In genomic region chr4:148589565-148589964, GRCm38 (mm10) we compare ENCODE assay signal across 11 mouse cellular contexts. TPM values are rescaled to one million over a fixed set of nuclear protein-coding genes. Genes with fewer than 3 reads are reported as not detected.
DNase-seq lines count a peak whose midpoint lies in the region; ATAC-seq and TF ChIP-seq lines count a peak whose summit lies in the region.
"Had no signal": no experiment of that assay in that cellular context is flagged by ENCODE, and none has a peak within 500 bp of the region (broad histone marks: within the 10 kb centered on the region; RNA-seq: fewer than 3 reads in every experiment).

No protein-coding gene starts in this region.

- peak; percentile 25 to 45 for DNase-seq in kidney, adult 8-10 months
- DNase-seq in ES-E14 (ENCODE audit: low read depth, low spot score): no peak
- peak; percentile 71 to 80 for DNase-seq in cerebellum, postnatal 10 days
- peak; percentile 58 for DNase-seq in lung, postnatal 10 days
- no peak for DNase-seq in left cerebral cortex, adult 8-10 months (ENCODE audit: low spot score in 2 of 2)
- no peak for DNase-seq in liver

- no peak overlapping the region for H3K4me3 ChIP-seq in kidney, embryonic 16.5 days (ENCODE audit: low read length)
- no peak overlapping the region for H3K4me3 ChIP-seq in ES-E14 (ENCODE audit: insufficient read depth in 1 of 2, low read depth in 1 of 2, low read length in 2 of 2, poor library complexity in 1 of 2, severe bottlenecking in 1 of 2)
- H3K4me3 ChIP-seq: embryonic facial prominence, embryonic 15.5 days; heart, embryonic 13.5 days; limb, embryonic 13.5 days had no signal

- no peak overlapping the region for H3K27ac ChIP-seq in kidney, embryonic 16.5 days (ENCODE audit: low read length)
- no peak overlapping the region for H3K27ac ChIP-seq in ES-E14 (ENCODE audit: insufficient read depth, low read depth, low read length, poor library complexity, severe bottlenecking)
- H3K27ac ChIP-seq: embryonic facial prominence, embryonic 15.5 days; hindbrain, postnatal 0 days; limb, embryonic 13.5 days had no signal

- H3K9ac ChIP-seq in kidney, embryonic 16.5 days (replicated peaks; ENCODE audit: low read length): no peak overlapping the region
- 0 out of 2 replicates have a peak overlapping the region, but pooled peaks have one; percentile 34 for H3K9ac ChIP-seq in ES-E14 (ENCODE audit: insufficient read depth, low read depth, low read length, poor library complexity, severe bottlenecking)
- H3K9ac ChIP-seq: embryonic facial prominence, embryonic 15.5 days; heart, embryonic 13.5 days; limb, embryonic 13.5 days had no signal

- H3K4me2 ChIP-seq in kidney, embryonic 16.5 days (replicated peaks; ENCODE audit: low read depth, low read length): no peak overlapping the region

- 59% methylated on average over 6 of the region's 8 CpGs for WGBS in kidney, embryonic 16.5 days

- in situ Hi-C loops in ES-E14 (cut with MboI; ENCODE audit: low sequenced_read_pairs in 2 of 2, unreplicated experiment in 2 of 2): no loop called here

- H3K4me1 ChIP-seq in kidney, embryonic 16.5 days (ENCODE audit: insufficient read depth, low read length): peaks cover 14% of the 10 kb centered on the region
- peaks cover 0 to 17% of the 10 kb centered on the region in 2 experiments; a peak in 1 of 4 replicates for H3K4me1 ChIP-seq in ES-E14 (ENCODE audit: control insufficient read depth in 2 of 2, insufficient read depth in 2 of 2, low read length in 2 of 2, poor library complexity in 1 of 2)

- peaks cover 13% of the 10 kb centered on the region for H3K36me3 ChIP-seq in kidney, embryonic 16.5 days (ENCODE audit: insufficient read depth, low read length)
- H3K36me3 ChIP-seq in ES-E14 (ENCODE audit: control insufficient read depth, insufficient read depth, low read length, poor library complexity, severe bottlenecking): peaks cover 21% of the 10 kb centered on the region

- no peaks in the 10 kb centered on the region for H3K9me3 ChIP-seq in kidney, embryonic 16.5 days (ENCODE audit: low read length)
- no peaks in the 10 kb centered on the region for H3K9me3 ChIP-seq in ES-E14 (ENCODE audit: control insufficient read depth, insufficient read depth, low read depth, low read length)
- H3K9me3 ChIP-seq: embryonic facial prominence, embryonic 15.5 days; heart, embryonic 13.5 days; limb, embryonic 13.5 days had no signal

- no peaks in the 10 kb centered on the region for H3K27me3 ChIP-seq in kidney, embryonic 16.5 days (ENCODE audit: insufficient read depth, low read length)
- H3K27me3 ChIP-seq: embryonic facial prominence, embryonic 15.5 days; heart, embryonic 13.5 days; limb, embryonic 13.5 days had no signal

- no peak for ATAC-seq in kidney, embryonic 16.5 days (ENCODE audit: low FRiP score, low TSS enrichment)
- ATAC-seq: hindbrain, postnatal 0 days had no signal

TF ChIP-seq in ES-E14, 5 proteins besides CTCF, POLR2A, EP300 and RAD21:
- no peak for TF ChIP-seq ZC3H11A (IDR thresholded peaks at IDR 0.05; ENCODE audit: borderline replicate concordance, low read depth, low read length)
- TF ChIP-seq MAFK (IDR thresholded peaks at IDR 0.05; ENCODE audit: insufficient read depth, low read depth, low read length): no peak
- no peak for TF ChIP-seq CHD2 (IDR thresholded peaks at IDR 0.05; ENCODE audit: low read depth, low read length)

RNA-seq across cellular contexts. Expression of gene Srm, which starts 1.7 kb away (rescaled TPM):
- 187 and 188 TPM in 2 replicates for polyA plus RNA-seq in kidney, embryonic 16.5 days (2015; fragmentation: Nextera tagmentation; extraction: Ambion mirVana)
- total RNA-seq in ES-E14 (2012; rRNA removed): 165 and 199 TPM in 2 replicates
- total RNA-seq in left cerebral cortex, adult 8-10 months (2022): 10 to 100 TPM; 76.3 to 81.3 (median 77.7) TPM

RNA-seq across cellular contexts. Expression of gene Masp2, which starts 12.8 kb away (rescaled TPM):
- polyA plus RNA-seq in kidney, embryonic 16.5 days (2015; fragmentation: Nextera tagmentation; extraction: Ambion mirVana): 0.27 and 0.52 TPM in 2 replicates
- 3.7 and 5.9 TPM in 2 replicates for total RNA-seq in ES-E14 (2012; rRNA removed)
- total RNA-seq in left cerebral cortex, adult 8-10 months (2022): 1 to 10 TPM; 1.9 to 4.2 (median 2.7) TPM
- polyA plus RNA-seq: heart, embryonic 13.5 days had no signal

RNA-seq across cellular contexts. Expression of gene Exosc10, which starts 31.3 kb away (rescaled TPM):
- 95.2 and 99.9 TPM in 2 replicates for polyA plus RNA-seq in kidney, embryonic 16.5 days (2015; fragmentation: Nextera tagmentation; extraction: Ambion mirVana)
- 76.5 and 78.4 TPM in 2 replicates for total RNA-seq in ES-E14 (2012; rRNA removed)
- total RNA-seq in left cerebral cortex, adult 8-10 months (2022): 10 to 100 TPM; 47.1 to 49.6 (median 48.2) TPM

RNA-seq across cellular contexts. Expression of gene Tardbp, which starts 37.3 kb away (rescaled TPM):
- 337 and 369 TPM in 2 replicates for polyA plus RNA-seq in kidney, embryonic 16.5 days (2015; fragmentation: Nextera tagmentation; extraction: Ambion mirVana)
- 229 and 259 TPM in 2 replicates for total RNA-seq in ES-E14 (2012; rRNA removed)
- total RNA-seq in left cerebral cortex, adult 8-10 months (2022): 100 to 1,000 TPM; 182 to 208 (median 193) TPM

RNA-seq across cellular contexts. Expression of gene Gm572, which starts 53.6 kb away (rescaled TPM):
- polyA plus RNA-seq in kidney, embryonic 16.5 days (2015; fragmentation: Nextera tagmentation; extraction: Ambion mirVana): not detected in 2 replicates
- total RNA-seq in ES-E14 (2012; rRNA removed): 0.13 TPM in 1 of 2 replicates, not detected in the other
- total RNA-seq in left cerebral cortex, adult 8-10 months (2022): under 1 TPM in 2 of 4 experiments, not detected in 2; 0.23 to 0.44 TPM
- total RNA-seq: hindbrain, postnatal 0 days had no signal
- polyA plus RNA-seq: embryonic facial prominence, embryonic 15.5 days; hindbrain, postnatal 0 days; limb, embryonic 13.5 days had no signal

Comparison
In these comparisons a context has a peak if more than half of its experiments do, and no peak if none do; other contexts are left out.
1. DNase-seq: peak in kidney, adult 8-10 months (2 of 2), cerebellum, postnatal 10 days (2 of 2) and lung, postnatal 10 days (single experiment); none in ES-E14 (single experiment), left cerebral cortex, adult 8-10 months (0 of 2) and liver (single experiment).